Mouse (Mus musculus): ENCODE measurements around the gene Sdccag8.

Gene Sdccag8

GRCm38 (mm10) chr1:176980801-176981400 lies 166.4 kb downstream of the Sdccag8 start:
- no peak for DNase-seq (ENCODE audit: low read depth, low spot score)

- DNase-seq (ENCODE audit: low read depth, low spot score): peak; percentile 61
Measured at GRCm38 (mm10) chr1:176981511-176981910, 167.1 kb downstream of the Sdccag8 start.

GRCm38 (mm10) chr1:176982671-176983070 lies 168.2 kb downstream of the Sdccag8 start:
- no peak for DNase-seq (ENCODE audit: low read depth, low spot score)

- no peak for DNase-seq (ENCODE audit: low read depth, low spot score)
Measured at GRCm38 (mm10) chr1:176985691-176986090, 171.2 kb downstream of the Sdccag8 start.

GRCm38 (mm10) chr1:176986275-176986674 lies 171.8 kb downstream of the Sdccag8 start:
- DNase-seq (ENCODE audit: low read depth, low spot score): no peak

- DNase-seq (ENCODE audit: low read depth, low spot score): no peak
Measured at GRCm38 (mm10) chr1:176986990-176987740, 172.7 kb downstream of the Sdccag8 start.

GRCm38 (mm10) chr1:176991473-176991872 lies 177.0 kb downstream of the Sdccag8 start:
- DNase-seq (ENCODE audit: low read depth, low spot score): no peak

- DNase-seq (ENCODE audit: low read depth, low spot score): no peak
Measured at GRCm38 (mm10) chr1:176992517-176992916, 178.1 kb downstream of the Sdccag8 start.

GRCm38 (mm10) chr1:176993141-176994010 lies 178.9 kb downstream of the Sdccag8 start:
- DNase-seq (ENCODE audit: low read depth, low spot score): no peak

- DNase-seq (ENCODE audit: low read depth, low spot score): no peak
Measured at GRCm38 (mm10) chr1:176994087-176994486, 179.6 kb downstream of the Sdccag8 start.

GRCm38 (mm10) chr1:176994707-176995418 lies 180.4 kb downstream of the Sdccag8 start:
- DNase-seq (ENCODE audit: low read depth, low spot score): no peak

- DNase-seq (ENCODE audit: low read depth, low spot score): no peak
Measured at GRCm38 (mm10) chr1:176995419-176995775, 180.9 kb downstream of the Sdccag8 start.

- DNase-seq (ENCODE audit: low read depth, low spot score): no peak
Measured at GRCm38 (mm10) chr1:176996166-176996565, 181.7 kb downstream of the Sdccag8 start.

GRCm38 (mm10) chr1:176996630-176997201 lies 182.3 kb downstream of the Sdccag8 start:
- DNase-seq (ENCODE audit: low read depth, low spot score): no peak

- no peak for DNase-seq (ENCODE audit: low read depth, low spot score)
Measured at GRCm38 (mm10) chr1:176997254-176997653, 182.8 kb downstream of the Sdccag8 start.

GRCm38 (mm10) chr1:176997711-176998689 lies 183.5 kb downstream of the Sdccag8 start:
- DNase-seq (ENCODE audit: low read depth, low spot score): no peak

GRCm38 (mm10) chr1:176999011-176999410 lies 184.6 kb downstream of the Sdccag8 start:
- DNase-seq (ENCODE audit: low read depth, low spot score): no peak

GRCm38 (mm10) chr1:177002951-177003350 lies 188.5 kb downstream of the Sdccag8 start:
- DNase-seq (ENCODE audit: low read depth, low spot score): no peak

GRCm38 (mm10) chr1:177004041-177004741 lies 189.7 kb downstream of the Sdccag8 start:
- no peak for DNase-seq (ENCODE audit: low read depth, low spot score)
